Mouse (Mus musculus) hindbrain, embryonic 10.5 days (tissue): ENCODE results near the gene Amh. TPM values are rescaled to one million over a fixed set of nuclear protein-coding genes. Genes with fewer than 3 reads are reported as not detected.
A peak's percentile ranks its signal among the peaks of the same experiment; 100 is the strongest.

ENCODE experiments used
- DNase-seq: peaks from one replicate; pipeline ENCODE4 v3.0.0-alpha.2; 2017; ENCODE audit warnings: low spot score
- H3K27ac ChIP-seq: fragments of 300-500 bp; sonication (generic); 2 replicates; pipeline ENCODE4 v1.5.1; 2016; ENCODE audit warnings: mild to moderate bottlenecking, moderate library complexity
- H3K27me3 ChIP-seq: fragments of 300-500 bp; sonication (generic); 2 replicates; pipeline ENCODE4 v1.6.1; 2016; ENCODE audit warnings: mild to moderate bottlenecking; ENCODE audit not compliant: poor library complexity, insufficient read depth, severe bottlenecking
- H3K36me3 ChIP-seq: fragments of 300-500 bp; sonication (generic); 2 replicates; pipeline ENCODE4 v1.6.1; 2016; ENCODE audit warnings: mild to moderate bottlenecking, moderate library complexity
- H3K4me1 ChIP-seq: fragments of 300-500 bp; sonication (generic); replicated peaks from 2 replicates; pipeline ENCODE4 v1.6.1; 2016; ENCODE audit warnings: mild to moderate bottlenecking
- H3K4me3 ChIP-seq: fragments of 300-500 bp; sonication (generic); 2 replicates; pipeline ENCODE4 v1.5.1; 2016; ENCODE audit warnings: mild to moderate bottlenecking, moderate library complexity
- H3K9me3 ChIP-seq: fragments of 300-500 bp; sonication (generic); 2 replicates; pipeline ENCODE4 v1.6.1; 2016; ENCODE audit warnings: mild to moderate bottlenecking, moderate library complexity
- whole genome bisulfite sequencing: fragments of 180-500 bp; shearing (Covaris S2); methylation state at CpG from one replicate; pipeline ENCODE4 v1.1.7; 2016; 5-methylcytosine and 5-hydroxymethylcytosine counted together
- polyA plus RNA-seq: library from polyadenylated mRNA; unstranded; fragments of >200 nt; fragmentation: Nextera tagmentation; extraction: Ambion mirVana; gene quantifications from 2 replicates; pipeline ENCODE4 v1.2.1, GENCODE M21; 2016

Amh gene
- polyA plus RNA-seq, 1 experiment from 2014 or later = 0.12 TPM

DNA sequence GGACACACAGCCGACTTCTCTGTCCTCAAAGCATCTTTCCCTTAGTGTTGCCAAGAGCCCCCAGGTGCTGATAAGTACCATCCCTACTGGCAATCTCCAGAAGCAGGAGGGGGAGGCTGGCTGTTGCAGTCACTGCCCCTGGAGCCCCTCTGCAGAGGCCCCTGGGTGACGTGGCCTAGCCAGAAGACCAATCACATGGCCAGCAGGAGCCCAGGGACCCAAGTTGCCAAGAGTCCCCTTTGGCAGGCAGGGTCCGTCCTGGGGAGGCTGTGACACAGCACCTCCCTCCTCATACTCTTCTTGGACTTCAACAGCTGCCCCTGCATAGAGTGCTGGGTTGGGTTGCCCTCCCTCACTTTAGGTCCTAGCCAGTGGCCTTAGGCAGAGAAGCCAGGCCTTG, 2.0 kb upstream of the Amh start:
- Histone ChIP-seq H3K4me1 (peaks cover 44% of the 10 kb centered on the region), H3K4me3 (no peak overlapping the region; the same call in 1 of the 2 replicates), H3K36me3 (peaks cover 64% of the 10 kb centered on the region), H3K9me3 (no peaks in the 10 kb centered on the region), H3K27ac (no peak overlapping the region), H3K27me3 (peaks cover 28% of the 10 kb centered on the region)
- no peak for DNase-seq
- 85% methylated on average over 3 of the region's 3 CpGs for WGBS

GRCm38 (mm10) chr10:80804340-80804739, 703 bp upstream of the Amh start:
- no peak for DNase-seq
- no peak overlapping the region for H3K27ac ChIP-seq
- H3K4me1 ChIP-seq = peaks cover 54% of the 10 kb centered on the region
- H3K27me3 ChIP-seq = peaks cover 42% of the 10 kb centered on the region
- WGBS = 95% methylated on average over 2 of the region's 2 CpGs
- no peaks in the 10 kb centered on the region for H3K9me3 ChIP-seq
- H3K36me3 ChIP-seq = peaks cover 64% of the 10 kb centered on the region
- no peak overlapping the region for H3K4me3 ChIP-seq

- 86% methylated on average over 5 of the region's 5 CpGs for WGBS
- DNase-seq = no peak
- Histone ChIP-seq H3K4me3 (peak overlapping the region; percentile 66; the same call in 1 of the 2 replicates), H3K27ac (no peak overlapping the region), H3K9me3 (no peaks in the 10 kb centered on the region), H3K4me1 (peaks cover 52% of the 10 kb centered on the region), H3K27me3 (peaks cover 52% of the 10 kb centered on the region), H3K36me3 (peaks cover 59% of the 10 kb centered on the region)
These were observed 279 bp downstream of the Amh start for GRCm38 (mm10) chr10:80805322-80805721.

GRCm38 (mm10) chr10:80805925-80806324, 882 bp downstream of the Amh start:
- H3K4me3 ChIP-seq = peak overlapping the region; percentile 66; the same call in 1 of the 2 replicates
- peaks cover 53% of the 10 kb centered on the region for H3K36me3 ChIP-seq
- peaks cover 58% of the 10 kb centered on the region for H3K27me3 ChIP-seq
- WGBS = 21% methylated on average over 3 of the region's 3 CpGs
- H3K4me1 ChIP-seq = peaks cover 48% of the 10 kb centered on the region
- H3K27ac ChIP-seq = no peak overlapping the region
- DNase-seq = peak; percentile 82
- H3K9me3 ChIP-seq = no peaks in the 10 kb centered on the region

DNA sequence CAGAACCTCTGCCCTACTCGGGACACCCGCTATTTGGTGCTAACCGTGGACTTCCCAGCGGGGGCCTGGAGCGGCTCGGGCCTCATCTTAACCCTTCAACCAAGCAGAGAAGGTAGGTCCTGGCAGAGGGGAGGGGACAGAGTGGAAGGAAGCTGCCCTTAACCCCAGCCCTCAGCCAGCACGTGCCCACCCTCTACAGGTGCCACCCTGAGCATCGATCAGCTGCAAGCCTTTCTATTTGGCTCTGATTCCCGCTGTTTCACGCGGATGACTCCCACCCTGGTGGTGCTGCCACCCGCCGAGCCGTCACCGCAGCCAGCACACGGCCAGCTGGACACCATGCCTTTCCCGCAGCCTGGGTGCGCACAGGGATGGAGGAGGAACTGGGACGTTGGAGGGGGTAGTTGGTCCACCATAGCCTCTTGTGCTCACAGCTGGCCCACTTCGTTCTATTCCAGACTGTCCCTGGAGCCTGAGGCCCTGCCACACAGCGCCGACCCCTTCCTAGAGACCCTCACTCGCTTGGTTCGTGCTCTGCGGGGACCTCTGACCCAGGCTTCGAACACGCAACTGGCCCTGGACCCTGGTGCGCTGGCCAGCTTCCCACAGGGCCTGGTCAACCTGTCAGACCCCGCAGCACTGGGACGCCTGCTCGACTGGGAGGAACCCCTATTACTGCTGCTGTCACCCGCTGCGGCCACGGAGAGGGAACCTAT, 1.5 kb downstream of the Amh start:
- 33% methylated on average over 34 of the region's 34 CpGs for WGBS
- H3K27ac ChIP-seq = peak overlapping the region; percentile 88
- H3K36me3 ChIP-seq = peaks cover 47% of the 10 kb centered on the region
- H3K4me3 ChIP-seq = peak overlapping the region; percentile 66
- H3K4me1 ChIP-seq = peaks cover 47% of the 10 kb centered on the region
- H3K27me3 ChIP-seq = peaks cover 63% of the 10 kb centered on the region
- H3K9me3 ChIP-seq = no peaks in the 10 kb centered on the region
- DNase-seq = no peak

DNA sequence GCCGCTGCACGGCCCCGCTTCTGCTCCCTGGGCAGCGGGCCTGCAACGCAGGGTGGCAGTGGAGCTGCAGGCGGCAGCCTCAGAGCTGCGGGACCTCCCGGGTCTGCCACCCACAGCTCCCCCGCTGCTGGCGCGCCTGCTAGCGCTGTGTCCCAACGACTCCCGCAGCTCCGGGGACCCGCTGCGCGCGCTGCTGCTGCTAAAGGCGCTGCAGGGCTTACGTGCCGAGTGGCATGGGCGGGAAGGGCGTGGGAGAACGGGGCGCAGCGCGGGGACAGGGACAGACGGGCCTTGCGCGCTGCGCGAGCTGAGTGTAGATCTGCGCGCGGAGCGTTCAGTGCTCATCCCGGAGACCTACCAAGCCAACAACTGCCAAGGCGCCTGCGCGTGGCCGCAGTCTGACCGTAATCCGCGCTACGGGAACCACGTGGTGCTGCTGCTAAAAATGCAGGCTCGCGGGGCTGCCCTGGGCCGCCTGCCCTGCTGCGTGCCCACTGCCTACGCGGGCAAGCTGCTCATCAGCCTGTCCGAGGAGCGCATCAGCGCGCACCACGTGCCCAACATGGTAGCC, 2.1 kb downstream of the Amh start:
- peak; percentile 83 for DNase-seq
- WGBS = under 1% methylated on average over 58 of the region's 58 CpGs
- Histone ChIP-seq H3K27me3 (peaks cover 68% of the 10 kb centered on the region), H3K9me3 (no peaks in the 10 kb centered on the region), H3K27ac (peak overlapping the region; percentile 88), H3K4me3 (peak overlapping the region; percentile 66), H3K4me1 (peaks cover 48% of the 10 kb centered on the region), H3K36me3 (peaks cover 41% of the 10 kb centered on the region)

GRCm38 (mm10) chr10:80808099-80808984, 3.3 kb downstream of the Amh start:
- H3K9me3 ChIP-seq = no peaks in the 10 kb centered on the region
- H3K27ac ChIP-seq = peak overlapping the region; percentile 76
- WGBS = 16% methylated on average over 40 of the region's 40 CpGs
- peak; percentile 56 for DNase-seq
- peak overlapping the region; percentile 66 for H3K4me3 ChIP-seq
- H3K36me3 ChIP-seq = peaks cover 29% of the 10 kb centered on the region
- peaks cover 54% of the 10 kb centered on the region for H3K4me1 ChIP-seq
- H3K27me3 ChIP-seq = peaks cover 70% of the 10 kb centered on the region

DNA sequence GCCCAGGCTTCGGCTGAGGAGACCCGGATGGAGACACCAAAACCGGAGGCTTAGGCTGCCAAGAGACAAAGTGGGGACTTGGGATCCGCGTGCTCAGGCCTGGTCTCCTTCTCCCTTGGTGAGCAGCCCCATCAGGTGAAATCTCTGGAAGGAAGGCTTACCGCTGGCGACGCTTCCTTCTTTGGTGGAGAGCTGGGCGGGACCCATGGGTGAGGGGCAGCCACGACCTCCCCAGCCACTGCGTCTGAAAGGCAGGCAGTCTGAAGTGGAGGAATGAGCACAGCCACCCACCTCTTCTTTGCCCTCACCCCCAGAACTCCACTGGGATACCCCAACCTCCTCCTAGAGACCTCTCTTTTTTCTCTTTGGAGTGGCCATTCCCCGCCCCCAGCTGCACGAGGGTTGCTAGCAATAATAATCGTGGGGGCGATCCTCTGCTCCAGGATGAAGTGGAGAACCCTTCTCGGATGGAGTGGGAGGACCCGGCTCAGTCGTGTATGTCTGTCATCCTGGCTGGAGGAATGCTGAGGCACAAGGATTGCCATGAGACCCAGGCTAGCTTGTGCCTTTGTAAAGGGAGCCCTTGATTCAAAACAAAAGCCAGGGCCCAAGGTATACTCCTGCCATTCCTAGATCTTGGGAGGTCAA, 4.1 kb downstream of the Amh start:
- Histone ChIP-seq H3K27ac (peak overlapping the region; percentile 76), H3K36me3 (peaks cover 21% of the 10 kb centered on the region), H3K4me3 (peak overlapping the region; percentile 66), H3K27me3 (peaks cover 73% of the 10 kb centered on the region), H3K4me1 (peaks cover 54% of the 10 kb centered on the region), H3K9me3 (no peaks in the 10 kb centered on the region)
- DNase-seq = no peak
- 8% methylated on average over 18 of the region's 18 CpGs for WGBS

DNA sequence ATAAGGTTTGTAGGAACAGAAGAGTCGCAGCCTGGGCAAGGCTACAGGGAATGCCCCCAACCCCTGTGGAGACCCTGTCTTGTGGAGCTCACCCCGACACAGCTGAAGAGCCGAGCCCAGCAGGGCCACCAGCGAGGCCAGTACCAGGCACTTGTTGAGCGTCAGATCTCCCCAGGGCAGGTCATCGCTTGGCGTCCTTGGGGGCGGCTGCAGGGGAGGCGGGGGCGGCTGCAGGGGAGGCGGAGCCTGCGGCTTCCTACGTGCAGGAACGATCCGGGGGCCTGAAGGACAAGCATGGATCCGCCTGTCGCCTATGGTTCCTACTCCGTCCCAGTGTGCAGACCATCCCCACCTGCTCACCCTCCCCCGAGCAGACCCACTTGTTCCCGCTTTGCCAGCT, 5.0 kb downstream of the Amh start:
- Histone ChIP-seq H3K4me3 (peak overlapping the region; percentile 16), H3K4me1 (peaks cover 54% of the 10 kb centered on the region), H3K27me3 (peaks cover 72% of the 10 kb centered on the region), H3K9me3 (no peaks in the 10 kb centered on the region), H3K27ac (peak overlapping the region; percentile 36; the same call in 1 of the 2 replicates), H3K36me3 (peaks cover 11% of the 10 kb centered on the region)
- WGBS = 3% methylated on average over 20 of the region's 20 CpGs
- DNase-seq = no peak

- WGBS = 63% methylated on average over 5 of the region's 5 CpGs
- Histone ChIP-seq H3K4me3 (no peak overlapping the region), H3K27ac (no peak overlapping the region), H3K9me3 (no peaks in the 10 kb centered on the region), H3K4me1 (peaks cover 34% of the 10 kb centered on the region), H3K27me3 (peaks cover 49% of the 10 kb centered on the region), H3K36me3 (no peaks in the 10 kb centered on the region)
- no peak for DNase-seq
These were observed 7.5 kb downstream of the Amh start for GRCm38 (mm10) chr10:80812391-80813041.

GRCm38 (mm10) chr10:80813366-80813765, 8.3 kb downstream of the Amh start, which contains the start of gene Jsrp1:
TSS of gene Jsrp1 (minus strand) at chr10:80813498.
- 84% methylated on average over 4 of the region's 4 CpGs for WGBS
- Histone ChIP-seq H3K4me1 (peaks cover 26% of the 10 kb centered on the region), H3K27ac (no peak within 1 kb of the TSS), H3K9me3 (no peaks in the 10 kb centered on the region), H3K27me3 (peaks cover 41% of the 10 kb centered on the region), H3K36me3 (no peaks in the 10 kb centered on the region), H3K4me3 (no peak within 1 kb of the TSS)
- no peak for DNase-seq

DNA sequence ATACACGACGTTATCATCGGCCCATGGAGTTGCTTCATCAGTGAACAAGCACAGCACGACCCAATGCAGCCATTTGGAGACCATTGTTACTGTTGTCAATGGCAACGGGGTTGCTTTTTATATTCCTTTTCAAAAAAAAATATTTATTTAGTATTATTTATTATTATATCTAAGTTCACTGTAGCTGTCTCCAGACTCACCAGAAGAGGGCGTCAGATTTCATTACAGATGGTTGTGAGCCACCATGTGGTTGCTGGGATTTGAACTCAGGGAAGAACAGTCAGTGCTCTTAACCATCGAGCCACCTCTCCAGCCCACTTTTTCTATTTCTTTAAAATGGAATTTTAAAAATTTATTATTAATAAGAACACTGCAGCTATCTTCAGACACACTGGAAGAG, 9.8 kb downstream of the Amh start:
- H3K4me1 ChIP-seq = peaks cover 14% of the 10 kb centered on the region
- peaks cover 26% of the 10 kb centered on the region for H3K27me3 ChIP-seq
- H3K4me3 ChIP-seq = no peak overlapping the region
- no peaks in the 10 kb centered on the region for H3K9me3 ChIP-seq
- no peak for DNase-seq
- no peak overlapping the region for H3K27ac ChIP-seq
- WGBS = 71% methylated on average over 7 of the region's 7 CpGs
- H3K36me3 ChIP-seq = no peaks in the 10 kb centered on the region
